Mouse (Mus musculus) ES-E14 (cell line): ENCODE data around the gene Znrf3.
"Not testable (repeated sequence)": the region's sequence is repeated elsewhere in the genome, so short reads cannot be mapped to it uniquely, and the experiment has no call there.

ENCODE experiments used
- ZC3H11A ChIP-seq: IDR thresholded peaks from 2 replicates; pipeline ENCODE4 v1.6.1; 2012; ENCODE audit warnings: low read depth, mild to moderate bottlenecking, inconsistent platforms, low read length, borderline replicate concordance
- ZNF384 ChIP-seq: IDR thresholded peaks from 2 replicates; pipeline ENCODE4 v1.6.1; 2012; ENCODE audit warnings: low read depth, low read length, inconsistent platforms

DNA sequence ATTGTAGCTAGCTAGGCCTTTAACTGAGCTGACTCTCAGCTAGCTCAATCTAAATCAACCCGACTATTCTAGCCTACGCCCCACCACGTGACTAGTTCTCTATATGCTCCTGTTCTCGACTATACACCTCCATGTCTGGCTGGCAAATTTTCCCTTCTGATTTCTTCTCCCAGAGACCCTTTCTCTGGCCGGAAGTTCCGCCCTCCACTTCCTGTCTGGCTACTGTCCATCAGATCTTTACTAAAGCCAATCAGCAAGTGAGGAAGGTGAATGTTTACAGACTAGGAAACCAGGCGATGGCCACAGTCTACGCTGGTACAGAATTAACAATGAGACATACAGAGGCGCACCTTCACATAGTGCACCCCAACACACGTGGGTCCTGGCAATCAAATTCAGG, 44.8 kb upstream of the Znrf3 start:
- TF ChIP-seq ZC3H11A, ZNF384: not testable (repeated sequence)
